Mouse (Mus musculus): Measurements from ENCODE around the gene Xkr8.
"Not testable (repeated sequence)": the region's sequence is repeated elsewhere in the genome, so short reads cannot be mapped to it uniquely, and the experiment has no call there.

Xkr8 gene

GRCm38 (mm10) chr4:132737154-132737553 lies 4.8 kb upstream of the Xkr8 start:
- DNase-seq (ENCODE audit: low spot score in 2 of 2), result not testable (repeated sequence)

- DNase-seq (ENCODE audit: low spot score in 2 of 2), result no peak
Measured at GRCm38 (mm10) chr4:132735894-132736293, 3.5 kb upstream of the Xkr8 start.

- no peak for DNase-seq (ENCODE audit: low spot score in 2 of 2)
Measured at GRCm38 (mm10) chr4:132735389-132735788, 3.0 kb upstream of the Xkr8 start.

- DNase-seq (ENCODE audit: low spot score in 2 of 2), result no peak
Measured at GRCm38 (mm10) chr4:132734766-132735165, 2.4 kb upstream of the Xkr8 start.

- no peak for DNase-seq (ENCODE audit: low spot score in 2 of 2)
Measured at GRCm38 (mm10) chr4:132733071-132733770, 875 bp upstream of the Xkr8 start.

GRCm38 (mm10) chr4:132731616-132732015 lies 730 bp downstream of the Xkr8 start:
- no peak for DNase-seq (ENCODE audit: low spot score in 2 of 2)

- DNase-seq (ENCODE audit: low spot score in 2 of 2), result no peak
Measured at GRCm38 (mm10) chr4:132728233-132728632, 4.1 kb downstream of the Xkr8 start.

- no peak for DNase-seq (ENCODE audit: low spot score in 2 of 2)
Measured at GRCm38 (mm10) chr4:132718251-132718650, 14.1 kb downstream of the Xkr8 start.

GRCm38 (mm10) chr4:132713181-132713580 lies 19.2 kb downstream of the Xkr8 start:
- no peak for DNase-seq (ENCODE audit: low spot score in 2 of 2)

GRCm38 (mm10) chr4:132706885-132707284 lies 25.5 kb downstream of the Xkr8 start:
- no peak for DNase-seq (ENCODE audit: low spot score in 2 of 2)

- no peak for DNase-seq (ENCODE audit: low spot score in 2 of 2)
Measured at GRCm38 (mm10) chr4:132702076-132702475, 30.3 kb downstream of the Xkr8 start.

GRCm38 (mm10) chr4:132693366-132693765 lies 39.0 kb downstream of the Xkr8 start:
- DNase-seq (ENCODE audit: low spot score in 2 of 2), result no peak

- DNase-seq (ENCODE audit: low spot score in 2 of 2), result no peak
Measured at GRCm38 (mm10) chr4:132689634-132690033, 42.7 kb downstream of the Xkr8 start.

- peak in 1 of 2 experiments; percentile 9 for DNase-seq (ENCODE audit: low spot score in 2 of 2)
Measured at GRCm38 (mm10) chr4:132676771-132677539, 55.4 kb downstream of the Xkr8 start.
